Mouse (Mus musculus) hematopoietic stem cell, adult 5-6 weeks (primary cell): ENCODE data around the gene Atp5f1. TPM values are rescaled to one million over a fixed set of nuclear protein-coding genes. Genes with fewer than 3 reads are reported as not detected.
"Not testable (repeated sequence)": the region's sequence is repeated elsewhere in the genome, so short reads cannot be mapped to it uniquely, and the experiment has no call there.

Source experiments
- ATAC-seq, 2 experiments: fragments of 125-278 bp in 1 of 2; replicated peaks in 1 of 2; 2 replicates each; pipeline ENCODE4 v1.8.0; 2016 to 2017; ENCODE audit warnings: inconsistent platforms in 2 of 2, mild to moderate bottlenecking in 2 of 2, moderate number of reproducible peaks in 2 of 2, low read depth in 1 of 2, moderate TSS enrichment in 1 of 2; ENCODE audit not compliant: low FRiP score in 2 of 2, poor library complexity in 2 of 2, severe bottlenecking in 2 of 2, insufficient read depth in 1 of 2, low TSS enrichment in 1 of 2
- total RNA-seq: library from RNA; stranded (forward); fragments of 172-1452, 232-1000 nt; gene quantifications from 2 replicates; pipeline ENCODE4 v1.2.3, GENCODE M21; 2017

Atp5f1 gene
- total RNA-seq, 1 experiment from 2014 or later = 404 TPM

- ATAC-seq = no peak
Measured at GRCm38 (mm10) chr3:105935033-105935432, 24.9 kb downstream of the Atp5f1 start.

- ATAC-seq = no peak
Measured at GRCm38 (mm10) chr3:105933926-105934325, 26.0 kb downstream of the Atp5f1 start.

- ATAC-seq = peak; percentile 85 to 89
Measured at GRCm38 (mm10) chr3:105932240-105933071, 27.4 kb downstream of the Atp5f1 start, which contains the start of gene I830077J02Rik. Gene I830077J02Rik, minus strand, starts transcription at chr3:105932664.

GRCm38 (mm10) chr3:105931095-105931494, 28.8 kb downstream of the Atp5f1 start:
- no peak for ATAC-seq

- ATAC-seq = no peak
Measured at GRCm38 (mm10) chr3:105929821-105930220, 30.1 kb downstream of the Atp5f1 start.

GRCm38 (mm10) chr3:105928781-105929180, 31.1 kb downstream of the Atp5f1 start:
- ATAC-seq = no peak

- ATAC-seq = no peak
Measured at GRCm38 (mm10) chr3:105928195-105928569, 31.7 kb downstream of the Atp5f1 start.

- ATAC-seq = no peak
Measured at GRCm38 (mm10) chr3:105927561-105928194, 32.2 kb downstream of the Atp5f1 start.

- no peak for ATAC-seq
Measured at GRCm38 (mm10) chr3:105924616-105925015, 35.3 kb downstream of the Atp5f1 start.

GRCm38 (mm10) chr3:105921959-105922358, 37.9 kb downstream of the Atp5f1 start:
- peak in 1 of 2 experiments; percentile 19; a peak in 1 of 4 replicates for ATAC-seq

GRCm38 (mm10) chr3:105920743-105921142, 39.2 kb downstream of the Atp5f1 start:
- not testable (repeated sequence) for ATAC-seq

GRCm38 (mm10) chr3:105918355-105918745, 41.5 kb downstream of the Atp5f1 start:
- no peak for ATAC-seq

GRCm38 (mm10) chr3:105917656-105918354, 42.1 kb downstream of the Atp5f1 start:
- ATAC-seq = 0 out of 4 replicates have a peak, but pooled peaks of 1 of the 2 experiments have one; percentile 11

GRCm38 (mm10) chr3:105916455-105916854, 43.4 kb downstream of the Atp5f1 start:
- not testable (repeated sequence) for ATAC-seq

GRCm38 (mm10) chr3:105915281-105915680, 44.6 kb downstream of the Atp5f1 start:
- no peak for ATAC-seq

- ATAC-seq = peak; percentile 19 to 48; a peak in 2 of 4 replicates
Measured at GRCm38 (mm10) chr3:105913839-105914681, 45.8 kb downstream of the Atp5f1 start.
